Mouse (Mus musculus): ENCODE results near the gene Mars. TPM values are rescaled to one million over a fixed set of nuclear protein-coding genes. Genes with fewer than 3 reads are reported as not detected.

The Mars gene
- total and polyA plus RNA-seq, 3 experiments: 102 to 109 (median 104) TPM

DNA sequence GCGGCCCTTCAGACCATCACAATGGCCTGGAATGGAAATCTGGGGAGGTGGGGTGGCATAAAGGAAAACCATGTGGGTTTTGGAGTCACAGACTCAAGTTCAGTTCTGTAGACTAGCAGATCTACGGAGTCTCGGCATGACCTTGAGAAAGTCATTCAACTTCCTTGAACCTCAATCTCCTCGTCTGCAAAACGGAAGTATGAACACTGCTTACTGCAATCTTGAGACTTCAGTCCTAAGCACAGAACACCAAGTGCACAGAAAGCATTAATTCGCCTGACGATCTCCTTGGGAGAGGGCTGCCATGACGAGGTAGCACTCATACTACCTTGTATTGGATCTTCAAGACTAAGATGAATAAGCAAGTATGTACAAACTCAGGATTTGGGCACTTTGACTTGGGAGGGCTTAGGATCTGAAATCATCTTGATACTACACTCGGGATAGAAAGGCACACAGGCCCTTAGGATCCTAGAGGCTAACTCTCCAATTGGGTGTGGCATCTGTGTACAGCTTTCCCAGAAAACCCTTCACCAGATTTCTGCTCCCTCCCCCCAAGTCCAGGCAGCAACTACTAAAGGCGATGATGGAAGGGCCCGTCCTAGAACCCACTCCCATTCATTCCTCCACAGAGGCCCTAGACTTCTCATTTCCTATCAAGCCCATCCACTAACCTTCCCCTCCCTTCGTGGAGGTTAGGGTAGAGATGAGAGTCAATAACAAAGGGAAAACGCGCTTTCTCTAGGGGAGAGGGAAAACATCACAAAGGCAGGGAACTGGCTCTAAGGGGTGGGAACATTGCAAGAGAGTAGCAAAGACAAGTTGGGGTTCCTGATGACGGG lies 49.7 kb downstream of the Mars start:
- no peak for ATAC-seq (ENCODE audit: extremely low read depth, insufficient number of reproducible peaks, low FRiP score, poor library complexity, severe bottlenecking)
- no peak for DNase-seq (ENCODE audit: low spot score)
- Histone ChIP-seq H3K4me3 (ENCODE audit: low read depth, low read length) (no peak overlapping the region), H3K4me1 (ENCODE audit: insufficient read depth, low read depth, low read length) (peaks cover 33% of the 10 kb centered on the region), H3K9me3 (replicated peaks) (no peaks in the 10 kb centered on the region), H3K27me3 (ENCODE audit: insufficient read depth, low read length) (peaks cover 64% of the 10 kb centered on the region), H3K36me3 (replicated peaks) (no peaks in the 10 kb centered on the region)
- no peak for TF ChIP-seq POLR2AphosphoS5 (IDR thresholded peaks at IDR 0.05; ENCODE audit: insufficient replicate concordance, low read depth, low read length)
- TF ChIP-seq CTCF (IDR thresholded peaks at IDR 0.05; ENCODE audit: low read depth, low read length): no peak
- no peak for TF ChIP-seq TAL1 (conservative IDR thresholded peaks at IDR 0.05; ENCODE audit: low read depth, low read length)
- TF ChIP-seq GATA2 (IDR thresholded peaks at IDR 0.05; ENCODE audit: borderline replicate concordance, low read depth, low read length): no peak

DNA sequence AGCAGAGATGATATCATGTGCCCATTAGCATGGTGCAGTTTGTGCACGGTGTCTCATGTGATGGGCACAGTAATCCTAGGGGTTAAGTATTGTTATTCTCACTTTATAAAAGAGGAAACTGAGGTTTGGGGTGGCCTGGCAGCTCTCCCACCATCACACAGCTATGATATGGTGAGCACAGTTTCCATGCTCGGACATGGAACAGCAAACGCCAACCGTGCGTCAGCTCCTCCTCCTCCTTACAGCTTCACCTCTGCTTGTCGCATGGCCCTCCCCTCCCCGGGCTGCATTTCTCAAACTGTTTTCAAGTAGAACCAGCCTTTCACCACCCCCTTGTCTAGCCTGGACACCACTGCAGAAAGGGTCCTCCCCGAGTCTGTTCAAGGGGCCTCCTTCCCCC lies 53.1 kb downstream of the Mars start:
- H3K27me3 ChIP-seq (ENCODE audit: insufficient read depth, low read length): peaks cover 71% of the 10 kb centered on the region
- H3K36me3 ChIP-seq (replicated peaks): no peaks in the 10 kb centered on the region
- no peak for DNase-seq (ENCODE audit: low spot score)
- H3K9me3 ChIP-seq (replicated peaks): no peaks in the 10 kb centered on the region
- peaks cover 20% of the 10 kb centered on the region for H3K4me1 ChIP-seq (ENCODE audit: insufficient read depth, low read depth, low read length)
- TF ChIP-seq GATA2 (IDR thresholded peaks at IDR 0.05; ENCODE audit: borderline replicate concordance, low read depth, low read length) (no peak), CTCF (IDR thresholded peaks at IDR 0.05; ENCODE audit: low read depth, low read length) (no peak), TAL1 (conservative IDR thresholded peaks at IDR 0.05; ENCODE audit: low read depth, low read length) (no peak), POLR2AphosphoS5 (IDR thresholded peaks at IDR 0.05; ENCODE audit: insufficient replicate concordance, low read depth, low read length) (no peak), GATA1 (IDR thresholded peaks at IDR 0.05; ENCODE audit: borderline replicate concordance, low read length) (no peak)
- ATAC-seq (ENCODE audit: extremely low read depth, insufficient number of reproducible peaks, low FRiP score, poor library complexity, severe bottlenecking): no peak
- no peak overlapping the region for H3K4me3 ChIP-seq (ENCODE audit: low read depth, low read length)

DNA sequence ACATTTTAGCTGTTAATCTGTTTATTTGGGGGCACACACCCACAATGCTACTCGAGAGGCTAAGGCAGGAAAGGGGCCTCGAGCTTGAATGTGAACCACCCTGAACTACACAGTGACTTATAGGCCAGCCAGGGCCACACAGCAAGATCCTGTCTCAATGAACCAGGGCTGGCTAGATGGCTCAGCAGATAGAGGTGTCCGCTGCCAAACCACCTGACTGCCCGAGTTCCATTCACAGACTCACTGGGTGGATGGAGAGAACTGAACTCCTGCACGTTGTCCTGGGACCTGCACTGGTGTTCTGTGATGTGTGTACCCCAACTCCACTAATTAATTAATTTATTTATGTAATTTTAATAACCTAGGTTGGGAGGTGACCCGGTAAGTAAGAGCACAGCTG lies 53.8 kb downstream of the Mars start:
- TF ChIP-seq GATA2 (IDR thresholded peaks at IDR 0.05; ENCODE audit: borderline replicate concordance, low read depth, low read length): no peak
- no peak for TF ChIP-seq CTCF (IDR thresholded peaks at IDR 0.05; ENCODE audit: low read depth, low read length)
- TF ChIP-seq GATA1 (IDR thresholded peaks at IDR 0.05; ENCODE audit: borderline replicate concordance, low read length): no peak
- no peak for TF ChIP-seq TAL1 (conservative IDR thresholded peaks at IDR 0.05; ENCODE audit: low read depth, low read length)
- TF ChIP-seq POLR2AphosphoS5 (IDR thresholded peaks at IDR 0.05; ENCODE audit: insufficient replicate concordance, low read depth, low read length): no peak
- Histone ChIP-seq H3K4me3 (ENCODE audit: low read depth, low read length) (no peak overlapping the region), H3K36me3 (replicated peaks) (no peaks in the 10 kb centered on the region), H3K9me3 (replicated peaks) (no peaks in the 10 kb centered on the region), H3K4me1 (ENCODE audit: insufficient read depth, low read depth, low read length) (peaks cover 13% of the 10 kb centered on the region), H3K27me3 (ENCODE audit: insufficient read depth, low read length) (peaks cover 71% of the 10 kb centered on the region)
- no peak for ATAC-seq (ENCODE audit: extremely low read depth, insufficient number of reproducible peaks, low FRiP score, poor library complexity, severe bottlenecking)
- no peak for DNase-seq (ENCODE audit: low spot score)

DNA sequence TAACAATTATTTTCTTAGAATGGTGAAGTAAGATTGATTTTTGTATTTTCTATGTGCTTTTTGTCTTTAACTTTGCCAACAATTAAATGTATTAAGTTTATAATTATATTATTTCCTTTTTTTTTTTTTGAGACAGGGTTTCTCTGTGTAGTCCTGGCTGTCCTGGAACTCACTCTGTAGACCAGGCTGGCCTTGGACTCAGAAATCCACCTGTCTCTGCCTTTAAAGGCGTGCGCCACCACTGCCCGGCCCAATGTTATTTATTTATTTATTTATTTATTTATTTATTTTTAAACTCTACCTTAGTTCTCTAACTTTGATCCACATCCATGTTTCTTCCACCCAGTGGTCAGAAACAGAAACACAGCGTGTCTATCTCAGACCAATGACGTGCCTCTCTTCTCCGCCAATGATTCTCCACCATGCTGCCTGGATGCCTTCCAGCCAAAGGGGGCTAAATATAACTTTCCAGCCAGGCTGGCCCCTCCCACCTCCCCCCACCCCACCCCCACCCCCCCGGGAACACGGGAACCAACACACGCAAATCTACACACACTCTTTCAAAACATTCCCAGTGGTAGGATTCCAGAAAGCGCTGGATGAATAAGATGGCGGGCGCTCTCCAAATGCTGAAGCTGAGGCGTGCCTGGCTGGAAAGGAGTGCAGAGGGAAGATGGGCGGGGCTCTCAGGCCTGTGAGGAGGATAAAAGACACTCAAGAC lies 55.8 kb downstream of the Mars start:
- peak; percentile 18 for DNase-seq (ENCODE audit: low spot score)
- H3K9me3 ChIP-seq (replicated peaks): no peaks in the 10 kb centered on the region
- H3K4me1 ChIP-seq (ENCODE audit: insufficient read depth, low read depth, low read length): peaks cover 3% of the 10 kb centered on the region
- TF ChIP-seq POLR2AphosphoS5 (IDR thresholded peaks at IDR 0.05; ENCODE audit: insufficient replicate concordance, low read depth, low read length) (no peak), GATA2 (IDR thresholded peaks at IDR 0.05; ENCODE audit: borderline replicate concordance, low read depth, low read length) (no peak), CTCF (IDR thresholded peaks at IDR 0.05; ENCODE audit: low read depth, low read length) (no peak), TAL1 (conservative IDR thresholded peaks at IDR 0.05; ENCODE audit: low read depth, low read length) (no peak), GATA1 (IDR thresholded peaks at IDR 0.05; ENCODE audit: borderline replicate concordance, low read length) (no peak)
- no peak overlapping the region for H3K4me3 ChIP-seq (ENCODE audit: low read depth, low read length)
- peaks cover 64% of the 10 kb centered on the region for H3K27me3 ChIP-seq (ENCODE audit: insufficient read depth, low read length)
- ATAC-seq (ENCODE audit: extremely low read depth, insufficient number of reproducible peaks, low FRiP score, poor library complexity, severe bottlenecking): no peak
- H3K36me3 ChIP-seq (replicated peaks): no peaks in the 10 kb centered on the region

DNA sequence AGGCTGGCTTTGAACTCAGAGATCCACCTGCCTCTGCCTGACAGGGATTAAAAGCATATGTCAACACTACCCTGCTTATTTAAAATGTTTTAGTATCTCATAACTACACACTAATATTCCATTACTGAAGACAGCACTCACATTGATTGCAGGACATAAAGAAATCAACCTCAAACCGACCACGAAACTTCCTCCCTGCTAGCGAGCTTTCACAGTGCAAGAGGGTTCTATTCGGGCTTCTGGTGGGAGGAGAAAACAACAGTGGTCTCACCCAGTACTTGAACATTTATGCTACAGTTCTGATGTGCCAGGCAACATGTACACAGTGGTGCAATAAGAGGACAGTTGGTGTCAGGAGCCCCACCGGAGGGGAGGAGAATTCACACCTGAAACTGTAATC lies 60.8 kb downstream of the Mars start:
- no peak for ATAC-seq (ENCODE audit: extremely low read depth, insufficient number of reproducible peaks, low FRiP score, poor library complexity, severe bottlenecking)
- TF ChIP-seq TAL1 (conservative IDR thresholded peaks at IDR 0.05; ENCODE audit: low read depth, low read length): no peak
- no peak for TF ChIP-seq POLR2AphosphoS5 (IDR thresholded peaks at IDR 0.05; ENCODE audit: insufficient replicate concordance, low read depth, low read length)
- TF ChIP-seq GATA2 (IDR thresholded peaks at IDR 0.05; ENCODE audit: borderline replicate concordance, low read depth, low read length): no peak
- no peak for TF ChIP-seq GATA1 (IDR thresholded peaks at IDR 0.05; ENCODE audit: borderline replicate concordance, low read length)
- no peak for TF ChIP-seq CTCF (IDR thresholded peaks at IDR 0.05; ENCODE audit: low read depth, low read length)

More for the DNA sequence above, 60.8 kb downstream of the Mars start:
- Histone ChIP-seq H3K36me3 (replicated peaks) (no peaks in the 10 kb centered on the region), H3K9me3 (replicated peaks) (no peaks in the 10 kb centered on the region), H3K4me3 (ENCODE audit: low read depth, low read length) (no peak overlapping the region), H3K4me1 (ENCODE audit: insufficient read depth, low read depth, low read length) (no peaks in the 10 kb centered on the region), H3K27me3 (ENCODE audit: insufficient read depth, low read length) (peaks cover 58% of the 10 kb centered on the region)
- DNase-seq (ENCODE audit: low spot score): no peak

Other genes starting within 250 kb of the Mars start
Only the 20 nearest of the 21 such genes appear.
- 163 and 186 TPM in 2 replicates for gene Tspan31, start 241.5 kb downstream of the Mars start, total RNA-seq (2014; fragmentation: Nextera tagmentation)
- gene Tspan31, start 241.5 kb downstream of the Mars start, total RNA-seq (2017): 73.6 and 83.9 TPM in 2 replicates
- 30.3 and 41.8 TPM in 2 replicates for gene Tspan31, start 241.5 kb downstream of the Mars start, polyA plus RNA-seq (2012)
- gene Agap2, start 236.5 kb downstream of the Mars start, total RNA-seq (2014; fragmentation: Nextera tagmentation): 0.15 and 1.3 TPM in 2 replicates
- under 0.01 and 1.1 TPM in 2 replicates for gene Agap2, start 236.5 kb downstream of the Mars start, total RNA-seq (2017)
- gene Agap2, start 236.5 kb downstream of the Mars start, polyA plus RNA-seq (2012): 0.07 and 0.26 TPM in 2 replicates
- gene Os9, start 190.7 kb downstream of the Mars start, total RNA-seq (2014; fragmentation: Nextera tagmentation): 47.9 and 55.4 TPM in 2 replicates
- 95.7 and 99.7 TPM in 2 replicates for gene Os9, start 190.7 kb downstream of the Mars start, total RNA-seq (2017)
- 110 and 126 TPM in 2 replicates for gene Os9, start 190.7 kb downstream of the Mars start, polyA plus RNA-seq (2012)
- gene B4galnt1, start 146.6 kb downstream of the Mars start, total RNA-seq (2014; fragmentation: Nextera tagmentation): 173 and 188 TPM in 2 replicates
- gene B4galnt1, start 146.6 kb downstream of the Mars start, total RNA-seq (2017): 65.0 and 66.7 TPM in 2 replicates
- gene B4galnt1, start 146.6 kb downstream of the Mars start, polyA plus RNA-seq (2012): 292 and 318 TPM in 2 replicates
- gene Slc26a10, start 131.1 kb downstream of the Mars start, total RNA-seq (2014; fragmentation: Nextera tagmentation): 8.4 and 10.1 TPM in 2 replicates
- 0.58 and 0.98 TPM in 2 replicates for gene Slc26a10, start 131.1 kb downstream of the Mars start, total RNA-seq (2017)
- gene Slc26a10, start 131.1 kb downstream of the Mars start, polyA plus RNA-seq (2012): 0.68 and 0.94 TPM in 2 replicates
- 49.0 and 70.1 TPM in 2 replicates for gene Arhgef25, start 121.7 kb downstream of the Mars start, total RNA-seq (2014; fragmentation: Nextera tagmentation)
- 43.0 and 51.4 TPM in 2 replicates for gene Arhgef25, start 121.7 kb downstream of the Mars start, total RNA-seq (2017)
- 98.4 and 120 TPM in 2 replicates for gene Arhgef25, start 121.7 kb downstream of the Mars start, polyA plus RNA-seq (2012)
- gene Dtx3, start 116.1 kb downstream of the Mars start, total RNA-seq (2014; fragmentation: Nextera tagmentation): 318 and 360 TPM in 2 replicates
- gene Dtx3, start 116.1 kb downstream of the Mars start, total RNA-seq (2017): 95.8 and 125 TPM in 2 replicates
- gene Dtx3, start 116.1 kb downstream of the Mars start, polyA plus RNA-seq (2012): 213 and 260 TPM in 2 replicates
- 136 and 141 TPM in 2 replicates for gene Pip4k2c, start 100.2 kb downstream of the Mars start, total RNA-seq (2014; fragmentation: Nextera tagmentation)
- 126 and 133 TPM in 2 replicates for gene Pip4k2c, start 100.2 kb downstream of the Mars start, total RNA-seq (2017)
- gene Pip4k2c, start 100.2 kb downstream of the Mars start, polyA plus RNA-seq (2012): 130 and 151 TPM in 2 replicates
- gene Kif5a, start 48.4 kb downstream of the Mars start, total RNA-seq (2014; fragmentation: Nextera tagmentation): 0.10 TPM in 1 of 2 replicates, not detected in the other
- gene Kif5a, start 48.4 kb downstream of the Mars start, total RNA-seq (2017): 0.11 and 0.17 TPM in 2 replicates
- gene Kif5a, start 48.4 kb downstream of the Mars start, polyA plus RNA-seq (2012): 0.04 and 0.22 TPM in 2 replicates
- 135 TPM in 2 replicates for gene Dctn2, start 45.4 kb downstream of the Mars start, total RNA-seq (2014; fragmentation: Nextera tagmentation)
- gene Dctn2, start 45.4 kb downstream of the Mars start, total RNA-seq (2017): 139 and 154 TPM in 2 replicates
- gene Dctn2, start 45.4 kb downstream of the Mars start, polyA plus RNA-seq (2012): 161 and 175 TPM in 2 replicates
- gene Mbd6, start 22.8 kb downstream of the Mars start, total RNA-seq (2014; fragmentation: Nextera tagmentation): 107 and 121 TPM in 2 replicates
- gene Mbd6, start 22.8 kb downstream of the Mars start, total RNA-seq (2017): 4.1 and 6.6 TPM in 2 replicates
- gene Mbd6, start 22.8 kb downstream of the Mars start, polyA plus RNA-seq (2012): 239 and 302 TPM in 2 replicates
- gene Arhgap9, start 10.2 kb upstream of the Mars start, total RNA-seq (2014; fragmentation: Nextera tagmentation): 43.3 and 43.7 TPM in 2 replicates
- gene Arhgap9, start 10.2 kb upstream of the Mars start, total RNA-seq (2017): 89.2 and 100 TPM in 2 replicates
- 54.8 and 59.5 TPM in 2 replicates for gene Arhgap9, start 10.2 kb upstream of the Mars start, polyA plus RNA-seq (2012)
- gene Gli1, start 30.2 kb upstream of the Mars start, total RNA-seq (2014; fragmentation: Nextera tagmentation): 0.23 and 0.24 TPM in 2 replicates
- 0.11 TPM in 1 of 2 replicates, not detected in the other for gene Gli1, start 30.2 kb upstream of the Mars start, total RNA-seq (2017)
- 0.15 and 0.18 TPM in 2 replicates for gene Gli1, start 30.2 kb upstream of the Mars start, polyA plus RNA-seq (2012)
- not detected in 2 replicates for gene Inhbe, start 42.6 kb upstream of the Mars start, total RNA-seq (2014; fragmentation: Nextera tagmentation)
- 0.06 and 0.11 TPM in 2 replicates for gene Inhbe, start 42.6 kb upstream of the Mars start, total RNA-seq (2017)
- 0.01 TPM in 2 replicates for gene Inhbe, start 42.6 kb upstream of the Mars start, polyA plus RNA-seq (2012)
- gene Inhbc, start 58.6 kb upstream of the Mars start, total RNA-seq (2014; fragmentation: Nextera tagmentation): not detected in 2 replicates
- gene Inhbc, start 58.6 kb upstream of the Mars start, total RNA-seq (2017): 0.05 TPM in 1 of 2 replicates, not detected in the other
- gene Inhbc, start 58.6 kb upstream of the Mars start, polyA plus RNA-seq (2012): not detected in 2 replicates
- 95.6 and 123 TPM in 2 replicates for gene R3hdm2, start 68.5 kb upstream of the Mars start, total RNA-seq (2014; fragmentation: Nextera tagmentation)
- 14.8 and 15.6 TPM in 2 replicates for gene R3hdm2, start 68.5 kb upstream of the Mars start, total RNA-seq (2017)
- gene R3hdm2, start 68.5 kb upstream of the Mars start, polyA plus RNA-seq (2012): 97.4 and 119 TPM in 2 replicates
- 1.2 TPM in 1 of 2 replicates, not detected in the other for gene Stac3, start 189.9 kb upstream of the Mars start, total RNA-seq (2014; fragmentation: Nextera tagmentation)
- 0.60 and 0.93 TPM in 2 replicates for gene Stac3, start 189.9 kb upstream of the Mars start, total RNA-seq (2017)
- gene Stac3, start 189.9 kb upstream of the Mars start, polyA plus RNA-seq (2012): 0.07 and 0.17 TPM in 2 replicates
- gene Ndufa4l2, start 203.2 kb upstream of the Mars start, total RNA-seq (2014; fragmentation: Nextera tagmentation): 976 and 1,076 TPM in 2 replicates
- gene Ndufa4l2, start 203.2 kb upstream of the Mars start, total RNA-seq (2017): 238 and 262 TPM in 2 replicates
- 1,245 and 1,719 TPM in 2 replicates for gene Ndufa4l2, start 203.2 kb upstream of the Mars start, polyA plus RNA-seq (2012)
- 338 and 343 TPM in 2 replicates for gene Shmt2, start 210.7 kb upstream of the Mars start, total RNA-seq (2014; fragmentation: Nextera tagmentation)
- gene Shmt2, start 210.7 kb upstream of the Mars start, total RNA-seq (2017): 238 and 271 TPM in 2 replicates
- gene Shmt2, start 210.7 kb upstream of the Mars start, polyA plus RNA-seq (2012): 622 and 702 TPM in 2 replicates
- gene Nxph4, start 222.8 kb upstream of the Mars start, total RNA-seq (2014; fragmentation: Nextera tagmentation): not detected in 2 replicates
- gene Nxph4, start 222.8 kb upstream of the Mars start, total RNA-seq (2017): 0.06 and 0.11 TPM in 2 replicates
- gene Nxph4, start 222.8 kb upstream of the Mars start, polyA plus RNA-seq (2012): 0.22 and 0.40 TPM in 2 replicates

All from G1E (cell line).